Mouse (Mus musculus): Measurements from ENCODE around the gene Mapk10. TPM values are rescaled to one million over a fixed set of nuclear protein-coding genes. Genes with fewer than 3 reads are reported as not detected.
A peak's percentile ranks its signal among the peaks of the same experiment; 100 is the strongest.

Gene Mapk10
- total and polyA plus RNA-seq, 2 experiments from 2014 or later, result 35.8 to 99.8 TPM

GRCm38 (mm10) chr5:103014309-103014708 is 196.8 kb downstream of the Mapk10 start:
- 49% methylated on average over 4 of the region's 4 CpGs for WGBS
- H3K9me3 ChIP-seq (ENCODE audit: low read length), result no peaks in the 10 kb centered on the region
- no peak overlapping the region for H3K4me2 ChIP-seq (ENCODE audit: low read depth, low read length, poor library complexity, severe bottlenecking)
- no peaks in the 10 kb centered on the region for H3K27me3 ChIP-seq (ENCODE audit: insufficient read depth, low read length)
- no peaks in the 10 kb centered on the region for H3K36me3 ChIP-seq (ENCODE audit: insufficient read depth, low read length)
- DNase-seq (ENCODE audit: low spot score) (peak; percentile 50), ATAC-seq (ENCODE audit: low FRiP score) (no peak)
- no peak for TF ChIP-seq CTCF (IDR thresholded peaks at IDR 0.05)
- H3K9ac ChIP-seq (replicated peaks; ENCODE audit: low read length, poor library complexity, severe bottlenecking), result no peak overlapping the region
- no peaks in the 10 kb centered on the region; the same call in 1 of the 2 replicates for H3K4me1 ChIP-seq (ENCODE audit: insufficient read depth, low read length)
- H3K4me3 ChIP-seq (ENCODE audit: low read depth, low read length), result no peak overlapping the region
- peak overlapping the region; percentile 55 for H3K27ac ChIP-seq (ENCODE audit: low read depth, low read length)

GRCm38 (mm10) chr5:103008894-103009293 is 202.2 kb downstream of the Mapk10 start:
- no peak for ATAC-seq (ENCODE audit: low FRiP score)
- DNase-seq (ENCODE audit: low spot score), result peak; percentile 68
- Histone ChIP-seq H3K9ac (replicated peaks; ENCODE audit: low read length, poor library complexity, severe bottlenecking) (no peak overlapping the region), H3K4me1 (ENCODE audit: insufficient read depth, low read length) (no peaks in the 10 kb centered on the region), H3K27ac (ENCODE audit: low read depth, low read length) (no peak overlapping the region), H3K27me3 (ENCODE audit: insufficient read depth, low read length) (no peaks in the 10 kb centered on the region), H3K9me3 (ENCODE audit: low read length) (no peaks in the 10 kb centered on the region), H3K4me2 (ENCODE audit: low read depth, low read length, poor library complexity, severe bottlenecking) (no peak overlapping the region), H3K36me3 (ENCODE audit: insufficient read depth, low read length) (no peaks in the 10 kb centered on the region), H3K4me3 (ENCODE audit: low read depth, low read length) (no peak overlapping the region)
- TF ChIP-seq CTCF (IDR thresholded peaks at IDR 0.05), result no peak
- 54% methylated on average over 4 of the region's 4 CpGs for WGBS

GRCm38 (mm10) chr5:103002116-103002515 is 209.0 kb downstream of the Mapk10 start:
- 64% methylated on average over 7 of the region's 7 CpGs for WGBS
- Histone ChIP-seq H3K4me1 (ENCODE audit: insufficient read depth, low read length) (no peaks in the 10 kb centered on the region), H3K4me3 (ENCODE audit: low read depth, low read length) (no peak overlapping the region), H3K4me2 (ENCODE audit: low read depth, low read length, poor library complexity, severe bottlenecking) (no peak overlapping the region), H3K9me3 (ENCODE audit: low read length) (no peaks in the 10 kb centered on the region), H3K9ac (replicated peaks; ENCODE audit: low read length, poor library complexity, severe bottlenecking) (no peak overlapping the region), H3K36me3 (ENCODE audit: insufficient read depth, low read length) (no peaks in the 10 kb centered on the region), H3K27ac (ENCODE audit: low read depth, low read length) (no peak overlapping the region), H3K27me3 (ENCODE audit: insufficient read depth, low read length) (no peaks in the 10 kb centered on the region)
- no peak for DNase-seq (ENCODE audit: low spot score)
- ATAC-seq (ENCODE audit: low FRiP score), result no peak
- TF ChIP-seq CTCF (IDR thresholded peaks at IDR 0.05), result no peak

GRCm38 (mm10) chr5:103000572-103000971 is 210.6 kb downstream of the Mapk10 start:
- Histone ChIP-seq H3K27ac (ENCODE audit: low read depth, low read length) (no peak overlapping the region), H3K4me2 (ENCODE audit: low read depth, low read length, poor library complexity, severe bottlenecking) (no peak overlapping the region), H3K36me3 (ENCODE audit: insufficient read depth, low read length) (no peaks in the 10 kb centered on the region), H3K27me3 (ENCODE audit: insufficient read depth, low read length) (no peaks in the 10 kb centered on the region), H3K9me3 (ENCODE audit: low read length) (no peaks in the 10 kb centered on the region), H3K4me1 (ENCODE audit: insufficient read depth, low read length) (no peaks in the 10 kb centered on the region), H3K4me3 (ENCODE audit: low read depth, low read length) (no peak overlapping the region), H3K9ac (replicated peaks; ENCODE audit: low read length, poor library complexity, severe bottlenecking) (no peak overlapping the region)
- WGBS, result 94% methylated on average over 6 of the region's 6 CpGs
- no peak for DNase-seq (ENCODE audit: low spot score)
- no peak for ATAC-seq (ENCODE audit: low FRiP score)
- no peak for TF ChIP-seq CTCF (IDR thresholded peaks at IDR 0.05)

- Histone ChIP-seq H3K4me3 (ENCODE audit: low read depth, low read length) (no peak overlapping the region), H3K9ac (replicated peaks; ENCODE audit: low read length, poor library complexity, severe bottlenecking) (no peak overlapping the region), H3K27me3 (ENCODE audit: insufficient read depth, low read length) (no peaks in the 10 kb centered on the region), H3K9me3 (ENCODE audit: low read length) (no peaks in the 10 kb centered on the region), H3K4me2 (ENCODE audit: low read depth, low read length, poor library complexity, severe bottlenecking) (no peak overlapping the region), H3K36me3 (ENCODE audit: insufficient read depth, low read length) (0 out of 2 replicates have a peak, but pooled peaks cover 2% of the 10 kb centered on the region), H3K4me1 (ENCODE audit: insufficient read depth, low read length) (no peaks in the 10 kb centered on the region), H3K27ac (ENCODE audit: low read depth, low read length) (no peak overlapping the region)
- no peak for TF ChIP-seq CTCF (IDR thresholded peaks at IDR 0.05)
- DNase-seq (ENCODE audit: low spot score) (no peak), ATAC-seq (ENCODE audit: low FRiP score) (no peak)
- 66% methylated on average over 7 of the region's 7 CpGs for WGBS
Observed at GRCm38 (mm10) chr5:102998524-102998923, 212.6 kb downstream of the Mapk10 start.

GRCm38 (mm10) chr5:102997907-102998306 is 213.2 kb downstream of the Mapk10 start:
- H3K4me1 ChIP-seq (ENCODE audit: insufficient read depth, low read length), result no peaks in the 10 kb centered on the region
- H3K9me3 ChIP-seq (ENCODE audit: low read length), result no peaks in the 10 kb centered on the region
- no peak overlapping the region for H3K9ac ChIP-seq (replicated peaks; ENCODE audit: low read length, poor library complexity, severe bottlenecking)
- H3K4me2 ChIP-seq (ENCODE audit: low read depth, low read length, poor library complexity, severe bottlenecking), result no peak overlapping the region
- WGBS, result 82% methylated on average over 11 of the region's 11 CpGs
- H3K36me3 ChIP-seq (ENCODE audit: insufficient read depth, low read length), result 0 out of 2 replicates have a peak, but pooled peaks cover 2% of the 10 kb centered on the region
- no peak for TF ChIP-seq CTCF (IDR thresholded peaks at IDR 0.05)
- H3K27ac ChIP-seq (ENCODE audit: low read depth, low read length), result no peak overlapping the region
- DNase-seq (ENCODE audit: low spot score), result no peak
- no peak overlapping the region for H3K4me3 ChIP-seq (ENCODE audit: low read depth, low read length)
- no peak for ATAC-seq (ENCODE audit: low FRiP score)
- no peaks in the 10 kb centered on the region for H3K27me3 ChIP-seq (ENCODE audit: insufficient read depth, low read length)

Data from midbrain, postnatal 0 days (tissue).